Mouse (Mus musculus): Measurements from ENCODE around the gene Stmn1. TPM values are rescaled to one million over a fixed set of nuclear protein-coding genes. Genes with fewer than 3 reads are reported as not detected.
A peak's percentile ranks its signal among the peaks of the same experiment; 100 is the strongest.
"Not testable (repeated sequence)": the region's sequence is repeated elsewhere in the genome, so short reads cannot be mapped to it uniquely, and the experiment has no call there.

The Stmn1 gene
- polyA plus RNA-seq, 1 experiment from 2014 or later: 979 TPM

GRCm38 (mm10) chr4:134485151-134485900 is 17.2 kb downstream of the Stmn1 start:
- Histone ChIP-seq H3K4me3 (ENCODE audit: low read length) (no peak overlapping the region), H3K4me2 (ENCODE audit: low read depth, low read length) (no peak overlapping the region), H3K27me3 (ENCODE audit: control insufficient read depth, insufficient read depth, low read length) (no peaks in the 10 kb centered on the region), H3K9ac (ENCODE audit: low read length) (no peak overlapping the region), H3K4me1 (ENCODE audit: control insufficient read depth, insufficient read depth, low read length) (no peaks in the 10 kb centered on the region), H3K36me3 (ENCODE audit: control insufficient read depth, insufficient read depth) (no peaks in the 10 kb centered on the region), H3K27ac (ENCODE audit: low read length) (no peak overlapping the region), H3K9me3 (replicated peaks; ENCODE audit: control insufficient read depth, low read length) (no peaks in the 10 kb centered on the region)
- no peak for ATAC-seq (replicated peaks; ENCODE audit: extremely low read depth, insufficient read depth, low FRiP score)
- WGBS: 84% methylated on average over 5 of the region's 5 CpGs

- Histone ChIP-seq H3K4me3 (ENCODE audit: low read length) (no peak overlapping the region), H3K27me3 (ENCODE audit: control insufficient read depth, insufficient read depth, low read length) (no peaks in the 10 kb centered on the region), H3K4me2 (ENCODE audit: low read depth, low read length) (no peak overlapping the region), H3K36me3 (ENCODE audit: control insufficient read depth, insufficient read depth) (no peaks in the 10 kb centered on the region), H3K27ac (ENCODE audit: low read length) (no peak overlapping the region), H3K9ac (ENCODE audit: low read length) (no peak overlapping the region), H3K4me1 (ENCODE audit: control insufficient read depth, insufficient read depth, low read length) (no peaks in the 10 kb centered on the region), H3K9me3 (replicated peaks; ENCODE audit: control insufficient read depth, low read length) (no peaks in the 10 kb centered on the region)
- no peak for ATAC-seq (replicated peaks; ENCODE audit: extremely low read depth, insufficient read depth, low FRiP score)
- 81% methylated on average over 5 of the region's 5 CpGs for WGBS
Observed at GRCm38 (mm10) chr4:134488211-134488610, 20.1 kb downstream of the Stmn1 start.

- Histone ChIP-seq H3K4me2 (ENCODE audit: low read depth, low read length) (no peak overlapping the region), H3K36me3 (ENCODE audit: control insufficient read depth, insufficient read depth) (no peaks in the 10 kb centered on the region), H3K9ac (ENCODE audit: low read length) (no peak overlapping the region), H3K4me1 (ENCODE audit: control insufficient read depth, insufficient read depth, low read length) (peaks cover 8% of the 10 kb centered on the region), H3K27ac (ENCODE audit: low read length) (no peak overlapping the region), H3K4me3 (ENCODE audit: low read length) (no peak overlapping the region), H3K9me3 (replicated peaks; ENCODE audit: control insufficient read depth, low read length) (no peaks in the 10 kb centered on the region), H3K27me3 (ENCODE audit: control insufficient read depth, insufficient read depth, low read length) (no peaks in the 10 kb centered on the region)
- 74% methylated on average over 11 of the region's 11 CpGs for WGBS
- ATAC-seq (replicated peaks; ENCODE audit: extremely low read depth, insufficient read depth, low FRiP score): no peak
Observed at GRCm38 (mm10) chr4:134489986-134490665, 22.0 kb downstream of the Stmn1 start.

GRCm38 (mm10) chr4:134491716-134492115 is 23.6 kb downstream of the Stmn1 start:
- Histone ChIP-seq H3K27ac (ENCODE audit: low read length) (no peak overlapping the region), H3K4me2 (ENCODE audit: low read depth, low read length) (no peak overlapping the region), H3K4me3 (ENCODE audit: low read length) (no peak overlapping the region), H3K9ac (ENCODE audit: low read length) (no peak overlapping the region), H3K9me3 (replicated peaks; ENCODE audit: control insufficient read depth, low read length) (no peaks in the 10 kb centered on the region), H3K4me1 (ENCODE audit: control insufficient read depth, insufficient read depth, low read length) (peaks cover 22% of the 10 kb centered on the region), H3K36me3 (ENCODE audit: control insufficient read depth, insufficient read depth) (no peaks in the 10 kb centered on the region), H3K27me3 (ENCODE audit: control insufficient read depth, insufficient read depth, low read length) (no peaks in the 10 kb centered on the region)
- WGBS: 55% methylated on average over 6 of the region's 6 CpGs
- ATAC-seq (replicated peaks; ENCODE audit: extremely low read depth, insufficient read depth, low FRiP score): no peak

- not testable (repeated sequence) for H3K27me3 ChIP-seq (ENCODE audit: control insufficient read depth, insufficient read depth, low read length); H3K9ac ChIP-seq (ENCODE audit: low read length); H3K9me3 ChIP-seq (replicated peaks; ENCODE audit: control insufficient read depth, low read length); H3K4me3 ChIP-seq (ENCODE audit: low read length); H3K36me3 ChIP-seq (ENCODE audit: control insufficient read depth, insufficient read depth); H3K27ac ChIP-seq (ENCODE audit: low read length); ATAC-seq (replicated peaks; ENCODE audit: extremely low read depth, insufficient read depth, low FRiP score); H3K4me2 ChIP-seq (ENCODE audit: low read depth, low read length)
- 87% methylated on average over 6 of the region's 6 CpGs for WGBS
- H3K4me1 ChIP-seq (ENCODE audit: control insufficient read depth, insufficient read depth, low read length): peaks cover 40% of the 10 kb centered on the region
Observed at GRCm38 (mm10) chr4:134494161-134494560, 26.0 kb downstream of the Stmn1 start.

GRCm38 (mm10) chr4:134494780-134495545 is 26.8 kb downstream of the Stmn1 start:
- Histone ChIP-seq H3K4me1 (ENCODE audit: control insufficient read depth, insufficient read depth, low read length) (peaks cover 40% of the 10 kb centered on the region), H3K4me2 (ENCODE audit: low read depth, low read length) (no peak overlapping the region), H3K9ac (ENCODE audit: low read length) (no peak overlapping the region), H3K36me3 (ENCODE audit: control insufficient read depth, insufficient read depth) (no peaks in the 10 kb centered on the region), H3K9me3 (replicated peaks; ENCODE audit: control insufficient read depth, low read length) (no peaks in the 10 kb centered on the region), H3K27ac (ENCODE audit: low read length) (0 out of 2 replicates have a peak overlapping the region, but pooled peaks have one; percentile 2), H3K4me3 (ENCODE audit: low read length) (no peak overlapping the region), H3K27me3 (ENCODE audit: control insufficient read depth, insufficient read depth, low read length) (no peaks in the 10 kb centered on the region)
- no peak for ATAC-seq (replicated peaks; ENCODE audit: extremely low read depth, insufficient read depth, low FRiP score)
- WGBS: 42% methylated on average over 16 of the region's 16 CpGs

- no peaks in the 10 kb centered on the region for H3K36me3 ChIP-seq (ENCODE audit: control insufficient read depth, insufficient read depth)
- no peak overlapping the region for H3K4me3 ChIP-seq (ENCODE audit: low read length)
- H3K4me1 ChIP-seq (ENCODE audit: control insufficient read depth, insufficient read depth, low read length): peaks cover 40% of the 10 kb centered on the region
- H3K27me3 ChIP-seq (ENCODE audit: control insufficient read depth, insufficient read depth, low read length): no peaks in the 10 kb centered on the region
- no peak overlapping the region for H3K9ac ChIP-seq (ENCODE audit: low read length)
- no peaks in the 10 kb centered on the region for H3K9me3 ChIP-seq (replicated peaks; ENCODE audit: control insufficient read depth, low read length)
- no peak for ATAC-seq (replicated peaks; ENCODE audit: extremely low read depth, insufficient read depth, low FRiP score)
- 61% methylated on average over 5 of the region's 5 CpGs for WGBS
- no peak overlapping the region for H3K4me2 ChIP-seq (ENCODE audit: low read depth, low read length)
- H3K27ac ChIP-seq (ENCODE audit: low read length): peak overlapping the region; percentile 93
Observed at GRCm38 (mm10) chr4:134495546-134495923, 27.4 kb downstream of the Stmn1 start.

GRCm38 (mm10) chr4:134496595-134497210 is 28.6 kb downstream of the Stmn1 start, which contains the start of gene Paqr7:
Gene Paqr7 (plus strand): TSS chr4:134496697.
- Histone ChIP-seq H3K9me3 (replicated peaks; ENCODE audit: control insufficient read depth, low read length) (no peaks in the 10 kb centered on the region), H3K9ac (ENCODE audit: low read length) (peak within 1 kb of the TSS; percentile 82), H3K4me2 (ENCODE audit: low read depth, low read length) (peak within 1 kb of the TSS; percentile 96), H3K36me3 (ENCODE audit: control insufficient read depth, insufficient read depth) (no peaks in the 10 kb centered on the region), H3K27me3 (ENCODE audit: control insufficient read depth, insufficient read depth, low read length) (no peaks in the 10 kb centered on the region), H3K4me3 (ENCODE audit: low read length) (peak within 1 kb of the TSS; percentile 74), H3K4me1 (ENCODE audit: control insufficient read depth, insufficient read depth, low read length) (peaks cover 40% of the 10 kb centered on the region), H3K27ac (ENCODE audit: low read length) (peak within 1 kb of the TSS; percentile 93)
- 2% methylated on average over 35 of the region's 35 CpGs for WGBS
- ATAC-seq (replicated peaks; ENCODE audit: extremely low read depth, insufficient read depth, low FRiP score): peak; percentile 73

Data from heart, embryonic 16.5 days (tissue).